Mouse (Mus musculus): ENCODE data around the gene Mlc1.

Gene Mlc1

DNA sequence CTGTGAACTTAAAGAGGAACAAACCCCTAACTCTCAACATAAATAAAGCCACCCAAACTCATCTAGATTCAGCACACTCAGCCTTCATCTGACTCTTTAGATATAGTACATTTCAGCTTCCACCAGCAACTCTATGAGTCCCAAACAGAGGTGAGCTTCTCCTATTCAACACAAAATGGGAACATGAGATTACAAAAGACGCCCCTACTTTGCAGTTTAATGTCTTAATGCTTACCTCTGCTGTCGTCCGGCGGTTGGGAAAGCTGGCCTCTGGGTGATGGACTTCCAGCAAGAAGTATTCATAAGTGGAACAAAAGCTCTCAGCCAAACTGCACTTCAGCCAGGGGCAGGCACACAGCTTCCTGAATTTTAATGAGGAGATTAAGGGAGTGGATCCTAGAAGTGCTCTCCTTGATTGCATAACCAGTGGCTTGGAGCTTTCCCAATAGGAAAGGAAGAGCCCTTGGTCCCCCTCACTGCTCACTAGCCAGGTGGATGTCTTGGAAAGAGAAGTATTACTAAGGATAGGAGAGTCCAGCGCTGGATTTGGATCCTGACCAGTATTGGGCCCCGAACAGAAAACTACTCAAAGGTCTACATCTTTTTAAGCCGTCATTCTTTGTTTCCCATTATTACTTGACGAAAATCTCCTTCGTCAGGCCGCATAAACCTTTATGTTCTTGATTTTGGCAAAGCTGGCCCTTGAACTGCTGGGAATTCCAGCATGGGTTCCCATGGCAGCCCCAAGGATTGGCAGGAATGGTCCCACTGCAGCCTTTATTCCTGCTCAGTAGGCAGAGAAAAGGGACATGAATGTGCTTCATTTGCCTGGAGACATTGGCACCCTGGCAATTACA is at the start of gene Mlc1:
Gene Mlc1, minus strand, starts transcription at position 727 of the 857 bp plus-strand sequence.
- no peak for DNase-seq (ENCODE audit: extremely low spot score, low read depth, low spot score)

DNA sequence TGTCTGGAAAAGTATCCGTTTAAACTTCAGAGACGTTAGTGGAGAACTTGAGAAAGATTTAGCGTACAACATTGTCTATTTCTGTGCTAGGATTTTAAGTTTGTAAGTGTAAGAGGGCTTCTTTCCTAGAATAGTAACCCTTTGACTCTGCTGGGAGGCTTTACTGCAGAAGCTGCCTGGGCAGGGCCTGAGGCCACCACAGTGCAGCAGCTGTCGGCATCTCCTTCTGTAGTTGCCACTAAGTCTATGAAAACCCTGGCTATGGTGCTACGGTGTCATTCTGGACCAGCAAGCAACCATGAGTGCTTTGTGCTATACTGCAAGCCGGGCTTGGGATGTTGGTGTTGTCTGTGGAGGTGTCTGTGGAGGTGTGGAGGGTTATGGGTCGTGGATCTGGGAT is 41.7 kb upstream of the Mlc1 start:
- DNase-seq (ENCODE audit: extremely low spot score, low read depth, low spot score) = no peak

DNA sequence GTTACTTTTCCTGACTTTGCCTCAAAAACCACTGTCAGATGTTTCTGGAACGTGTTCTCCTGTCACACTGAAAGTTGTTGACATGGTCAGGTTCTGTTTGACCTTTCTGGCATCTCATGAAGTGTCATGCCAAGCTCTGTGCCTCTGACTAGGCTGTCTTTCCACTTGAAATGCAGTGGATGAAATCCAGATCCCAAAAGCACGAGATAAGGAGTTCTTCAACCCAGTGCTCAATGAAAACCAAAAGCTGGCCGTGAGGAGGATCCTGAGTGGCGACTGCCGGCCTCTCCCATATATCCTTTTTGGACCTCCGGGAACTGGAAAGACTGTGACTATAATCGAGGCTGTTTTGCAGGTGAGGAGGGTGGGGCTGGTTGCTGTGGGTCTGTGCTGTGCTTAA is 41.3 kb upstream of the Mlc1 start:
- DNase-seq (ENCODE audit: extremely low spot score, low read depth, low spot score) = no peak

DNA sequence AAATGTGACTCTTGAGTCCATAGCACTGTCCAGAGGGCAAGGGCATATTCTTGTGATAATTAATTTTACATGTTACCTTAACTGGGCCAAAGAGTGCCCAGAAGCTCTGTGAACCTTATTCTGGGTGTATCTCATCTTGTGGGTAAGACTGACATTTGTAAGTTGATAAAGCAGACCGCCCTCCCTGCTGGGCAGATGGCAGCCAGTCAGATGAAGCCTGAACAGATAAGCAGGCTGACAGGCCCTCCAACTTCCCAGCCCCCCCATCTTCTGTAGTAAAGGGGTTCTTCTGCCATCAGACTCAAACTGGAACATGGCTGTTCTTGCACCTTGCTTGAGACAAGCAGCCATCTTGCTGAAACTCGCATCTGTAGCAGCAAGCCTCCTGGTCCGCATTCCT is 37.9 kb upstream of the Mlc1 start:
- no peak for DNase-seq (ENCODE audit: extremely low spot score, low read depth, low spot score)

DNA sequence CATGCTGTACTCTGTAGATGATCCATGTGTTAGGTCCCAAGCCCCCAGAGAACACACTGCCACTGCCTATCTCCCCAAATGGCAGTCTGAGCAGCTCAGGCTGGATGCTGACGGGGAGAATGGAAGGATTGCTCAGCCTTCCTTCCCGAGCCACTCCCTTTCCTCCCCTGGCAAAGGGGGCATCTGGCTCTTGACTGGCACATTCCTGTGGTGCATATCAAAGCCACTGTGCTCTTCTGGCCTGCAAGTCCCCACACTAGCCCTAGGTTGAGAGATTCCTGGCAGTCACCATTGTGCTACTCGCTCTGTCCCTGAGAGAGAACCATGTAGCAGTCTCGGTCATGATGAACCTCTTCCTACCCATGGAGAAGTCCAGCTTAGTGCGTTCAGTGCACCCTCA is 29.0 kb upstream of the Mlc1 start:
- no peak for DNase-seq (ENCODE audit: extremely low spot score, low read depth, low spot score)

DNA sequence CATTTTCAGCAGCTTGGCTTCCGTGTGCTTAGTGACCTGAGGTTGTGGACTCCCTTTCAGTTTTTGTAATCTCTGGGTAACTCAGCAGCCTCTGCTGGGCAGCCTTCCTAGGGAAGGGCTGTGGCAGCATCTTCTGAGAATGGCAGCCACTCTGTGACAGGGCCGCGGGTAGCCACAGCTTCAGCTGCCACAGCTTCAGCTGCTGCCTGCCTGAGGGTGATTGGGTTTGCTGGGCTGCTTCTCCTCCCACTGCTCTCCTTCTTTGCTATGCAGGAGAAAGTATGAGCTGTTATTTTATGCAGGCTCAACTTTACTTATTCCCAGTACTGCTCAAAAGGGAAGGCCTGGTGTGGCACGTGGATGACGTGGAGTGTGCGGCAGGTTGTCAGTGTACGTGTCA is 28.2 kb upstream of the Mlc1 start:
- no peak for DNase-seq (ENCODE audit: extremely low spot score, low read depth, low spot score)

GRCm38 (mm10) chr15:89001245-89001644 is 22.4 kb upstream of the Mlc1 start:
- no peak for DNase-seq (ENCODE audit: extremely low spot score, low read depth, low spot score)

GRCm38 (mm10) chr15:89000367-89000766 is 21.6 kb upstream of the Mlc1 start:
- DNase-seq (ENCODE audit: extremely low spot score, low read depth, low spot score) = no peak

DNA sequence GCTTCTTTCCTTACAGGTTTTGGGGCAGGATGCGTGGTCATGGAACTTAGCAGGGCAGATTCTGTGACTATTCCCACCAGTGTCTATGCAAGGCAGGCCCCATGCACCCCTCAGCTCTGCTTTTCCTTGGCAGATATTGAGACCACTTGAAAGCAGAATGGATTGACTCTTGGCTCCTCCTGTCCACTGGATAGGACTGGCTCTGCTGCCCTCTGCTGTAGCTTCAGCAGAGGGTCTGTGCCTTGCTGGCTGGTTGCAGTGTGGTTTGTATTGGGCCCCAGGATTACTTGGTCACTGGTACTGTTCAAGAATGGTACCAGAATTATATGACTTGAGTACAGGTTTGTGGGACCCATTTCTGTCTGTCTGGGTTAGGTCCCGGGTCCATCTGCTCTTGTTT is 20.3 kb upstream of the Mlc1 start:
- no peak for DNase-seq (ENCODE audit: extremely low spot score, low read depth, low spot score)

DNA sequence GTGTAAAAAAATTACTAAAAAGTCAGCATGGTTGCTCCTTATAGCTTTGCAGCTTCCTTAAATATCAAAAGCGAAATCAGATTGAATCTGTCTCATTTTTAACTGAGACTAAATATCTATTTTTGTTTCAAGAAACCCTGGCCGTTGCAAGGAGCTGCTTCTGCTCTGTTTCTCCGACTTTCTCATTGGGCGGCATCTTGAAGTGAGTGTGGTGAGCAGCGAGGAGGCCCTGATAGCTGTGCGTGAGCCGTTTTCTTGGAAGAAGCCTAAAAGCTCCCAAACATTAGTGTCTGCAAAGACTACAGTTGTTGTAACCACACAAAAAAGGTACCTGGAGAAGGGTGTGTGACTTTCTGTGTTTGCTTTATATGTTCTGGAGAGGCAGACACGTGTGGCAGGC is 19.8 kb upstream of the Mlc1 start:
- no peak for DNase-seq (ENCODE audit: extremely low spot score, low read depth, low spot score)

DNA sequence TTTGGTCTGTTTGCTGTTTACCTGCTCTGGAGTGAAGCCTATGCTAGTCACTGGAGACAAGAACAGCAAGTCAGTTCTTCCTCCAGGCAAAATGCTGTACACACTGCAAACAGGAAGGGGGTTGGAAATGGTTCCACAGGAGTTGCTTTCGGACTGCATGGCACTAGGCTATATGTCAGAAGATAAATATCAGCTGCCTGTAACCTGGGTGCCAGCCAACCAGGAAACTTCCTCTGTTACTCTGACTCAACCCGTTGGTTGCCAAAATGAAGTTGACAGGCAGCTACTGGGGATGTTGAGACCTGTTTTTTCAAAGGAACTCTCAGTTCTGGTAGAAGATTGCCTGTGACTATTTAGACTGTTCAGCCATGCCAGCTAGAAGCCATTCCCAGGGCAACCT is 10.4 kb upstream of the Mlc1 start:
- no peak for DNase-seq (ENCODE audit: extremely low spot score, low read depth, low spot score)

- DNase-seq (ENCODE audit: extremely low spot score, low read depth, low spot score) = no peak
Measured at GRCm38 (mm10) chr15:88982534-88983079, 3.8 kb upstream of the Mlc1 start, which contains the start of gene Mov10l1. Gene Mov10l1 (plus strand): TSS chr15:88982909.

DNA sequence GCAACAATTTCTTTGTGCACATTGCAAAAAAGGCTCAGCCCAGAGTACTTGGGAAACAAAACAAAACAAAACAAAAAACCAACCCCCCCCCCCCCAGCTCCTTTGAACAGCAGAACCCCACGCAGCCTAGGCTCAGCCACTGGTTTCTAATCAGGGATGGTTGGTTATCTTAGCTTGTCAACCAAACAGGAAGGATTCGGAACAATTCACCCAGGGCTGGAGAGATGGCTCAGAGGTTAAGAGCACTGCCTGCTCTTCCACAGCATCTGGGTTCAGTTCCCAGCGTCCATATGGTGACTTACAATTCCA is 285 bp upstream of the Mlc1 start:
- DNase-seq (ENCODE audit: extremely low spot score, low read depth, low spot score) = no peak

GRCm38 (mm10) chr15:88972300-88972699 is 6.5 kb downstream of the Mlc1 start:
- DNase-seq (ENCODE audit: extremely low spot score, low read depth, low spot score) = no peak

DNA sequence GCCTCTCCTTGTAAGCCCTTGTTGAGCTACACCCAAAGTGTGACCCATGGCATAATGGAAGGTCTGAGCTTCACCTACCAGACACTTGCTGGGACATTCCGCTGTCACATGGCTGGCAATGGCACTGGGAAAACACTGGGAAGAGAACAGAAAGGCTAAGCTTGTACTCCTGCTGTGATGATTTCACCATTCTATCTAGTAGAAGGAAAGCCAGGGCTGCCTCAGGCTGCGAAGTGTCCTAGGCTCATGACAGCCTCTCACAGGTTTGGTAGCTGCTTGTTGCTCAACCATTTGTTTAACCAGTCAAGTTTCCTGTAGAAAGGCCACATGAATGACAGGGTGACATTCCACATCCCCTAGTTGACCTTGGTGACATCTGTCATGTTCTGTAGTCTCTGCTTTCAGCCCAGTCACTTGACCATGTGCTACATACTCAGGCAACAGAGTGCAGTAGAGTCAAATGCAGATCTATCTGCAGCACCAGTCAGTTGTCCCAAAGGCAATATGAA is 14.7 kb downstream of the Mlc1 start:
- DNase-seq (ENCODE audit: extremely low spot score, low read depth, low spot score) = no peak

DNA sequence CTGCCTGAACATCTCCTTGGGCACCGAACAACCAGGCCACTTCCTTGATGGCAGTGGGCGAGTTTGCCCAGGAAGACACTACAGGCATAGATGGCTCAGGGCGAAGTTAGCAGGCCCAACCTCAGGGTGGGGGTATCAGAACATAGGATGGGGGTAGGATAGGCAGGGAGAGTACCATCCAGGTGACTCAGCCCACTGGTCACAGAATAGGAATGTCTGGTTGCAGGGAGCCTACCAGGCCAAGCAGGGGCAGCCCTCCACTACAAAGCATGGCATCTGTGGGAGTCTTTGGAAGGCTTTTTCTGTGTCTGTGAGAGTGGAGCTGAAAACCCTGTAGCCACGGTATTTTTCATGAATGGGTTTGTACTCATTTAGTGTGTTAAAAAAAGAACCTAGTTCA is 21.3 kb downstream of the Mlc1 start:
- no peak for DNase-seq (ENCODE audit: extremely low spot score, low read depth, low spot score)

- no peak for DNase-seq (ENCODE audit: extremely low spot score, low read depth, low spot score)
Measured at GRCm38 (mm10) chr15:88955342-88955741, 23.5 kb downstream of the Mlc1 start.

GRCm38 (mm10) chr15:88954368-88955072 is 24.3 kb downstream of the Mlc1 start, which contains the start of gene Ttll8:
Gene Ttll8 (minus strand): TSS chr15:88954418.
- DNase-seq (ENCODE audit: extremely low spot score, low read depth, low spot score) = no peak

DNA sequence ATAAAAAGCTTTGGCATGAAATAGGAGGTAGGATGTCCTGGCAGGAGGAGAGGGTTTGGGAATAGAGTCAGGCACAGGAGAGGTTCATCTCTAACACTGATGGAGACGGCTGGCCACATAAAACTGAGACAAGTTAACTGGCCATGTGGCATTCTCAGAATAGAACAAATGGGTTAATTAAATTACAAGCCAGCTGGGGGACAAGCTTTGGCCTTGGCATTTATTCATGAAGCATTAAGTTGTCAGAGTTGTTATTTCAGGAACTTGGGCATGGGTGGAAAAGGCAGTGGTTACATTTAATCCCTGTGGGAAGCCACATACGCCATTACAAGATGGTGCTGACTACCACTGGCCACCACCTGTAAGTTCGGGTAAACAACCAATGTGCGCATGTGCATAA is 27.6 kb downstream of the Mlc1 start:
- no peak for DNase-seq (ENCODE audit: extremely low spot score, low read depth, low spot score)

DNA sequence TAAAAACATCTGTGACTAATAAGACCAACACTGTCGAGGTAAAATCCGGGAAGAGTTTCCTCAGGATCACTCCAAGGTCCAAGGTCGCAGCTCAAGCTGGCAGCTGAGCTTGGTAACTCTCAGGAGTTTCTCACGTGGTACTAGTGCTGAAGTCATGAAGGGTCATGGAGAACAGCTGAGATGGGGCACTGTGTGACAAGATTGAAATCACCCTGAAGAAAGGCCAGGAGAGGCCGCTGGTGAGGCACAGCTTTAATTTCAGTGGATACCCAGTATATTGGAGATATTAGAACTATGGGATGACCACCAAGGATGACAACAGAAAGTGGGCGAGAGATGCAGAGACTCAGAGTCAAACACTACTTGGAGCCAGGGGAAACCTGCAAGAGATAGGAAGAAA is 32.0 kb downstream of the Mlc1 start:
- DNase-seq (ENCODE audit: extremely low spot score, low read depth, low spot score) = no peak

- DNase-seq (ENCODE audit: extremely low spot score, low read depth, low spot score) = no peak
Measured at GRCm38 (mm10) chr15:88943896-88944551, 34.8 kb downstream of the Mlc1 start.

Data from hindlimb bud, embryonic 11.5 days (tissue).